Mouse (Mus musculus): ENCODE measurements at regions not wholly inside any gene's neighbourhood (a gene's known extent, or its start where the extent isn't known, plus 50 kb on each side); places are given as distances from the start of the nearest gene placed in this dataset.

DNA sequence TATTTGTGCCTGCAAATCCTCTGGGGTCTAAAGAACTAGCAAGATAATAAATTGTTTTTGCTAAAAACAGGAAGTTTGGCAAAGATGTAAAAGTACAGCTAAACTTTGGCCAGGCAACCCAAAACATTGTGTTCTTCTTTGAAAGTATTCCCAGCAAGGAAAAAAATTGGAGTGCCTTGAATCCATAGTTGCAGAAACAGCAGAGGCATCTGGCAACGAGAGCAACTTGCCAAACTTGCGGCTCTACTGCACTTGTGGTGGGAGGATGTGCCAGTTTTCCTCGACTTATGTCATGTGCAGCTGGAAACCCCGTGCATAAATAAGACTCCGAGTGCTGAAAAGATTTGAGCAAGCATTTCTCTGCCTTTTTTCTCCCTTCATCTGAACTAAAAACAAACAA, 185.2 kb upstream of the Meis1 start:
- Histone ChIP-seq H3K27ac (no peak overlapping the region), H3K4me3 (no peak overlapping the region), H3K9me3 (no peaks in the 10 kb centered on the region), H3K9ac (no peak overlapping the region), H3K4me2 (peak overlapping the region; percentile 12; the same call in 1 of the 2 replicates), H3K36me3 (replicated peaks) (no peaks in the 10 kb centered on the region), H3K4me1 (peaks cover 8% of the 10 kb centered on the region), H3K27me3 (replicated peaks) (no peaks in the 10 kb centered on the region)
- WGBS, result 16% methylated on average over 5 of the region's 5 CpGs
- ATAC-seq (replicated peaks), result no peak

DNA sequence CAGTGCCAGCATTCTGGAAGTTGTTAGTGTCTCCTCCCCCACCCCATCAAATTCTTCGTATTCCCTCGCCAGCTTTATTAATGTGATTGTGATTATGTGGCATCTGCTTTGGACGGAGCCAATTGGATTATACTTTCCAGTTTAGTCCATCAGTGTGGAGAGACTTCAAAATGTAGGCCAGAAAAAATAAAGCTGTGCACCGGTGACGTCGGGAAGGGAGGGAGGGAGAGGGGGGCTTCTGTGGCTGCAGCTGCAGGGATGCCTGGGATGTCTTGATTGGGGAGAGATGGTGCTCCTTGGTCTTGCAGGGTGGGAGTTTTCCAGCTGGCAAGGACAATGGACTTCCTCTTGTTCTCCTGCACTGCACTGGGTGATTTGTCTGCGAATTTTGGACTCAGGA, 185.7 kb upstream of the Meis1 start:
- WGBS, result 8% methylated on average over 7 of the region's 7 CpGs
- H3K4me1 ChIP-seq, result peaks cover 8% of the 10 kb centered on the region
- ATAC-seq (replicated peaks), result peak; percentile 76
- no peak overlapping the region for H3K27ac ChIP-seq
- peak overlapping the region; percentile 12; the same call in 1 of the 2 replicates for H3K4me2 ChIP-seq
- no peaks in the 10 kb centered on the region for H3K36me3 ChIP-seq (replicated peaks)
- no peak overlapping the region for H3K4me3 ChIP-seq
- H3K9ac ChIP-seq, result no peak overlapping the region
- H3K27me3 ChIP-seq (replicated peaks), result no peaks in the 10 kb centered on the region
- no peaks in the 10 kb centered on the region for H3K9me3 ChIP-seq

DNA sequence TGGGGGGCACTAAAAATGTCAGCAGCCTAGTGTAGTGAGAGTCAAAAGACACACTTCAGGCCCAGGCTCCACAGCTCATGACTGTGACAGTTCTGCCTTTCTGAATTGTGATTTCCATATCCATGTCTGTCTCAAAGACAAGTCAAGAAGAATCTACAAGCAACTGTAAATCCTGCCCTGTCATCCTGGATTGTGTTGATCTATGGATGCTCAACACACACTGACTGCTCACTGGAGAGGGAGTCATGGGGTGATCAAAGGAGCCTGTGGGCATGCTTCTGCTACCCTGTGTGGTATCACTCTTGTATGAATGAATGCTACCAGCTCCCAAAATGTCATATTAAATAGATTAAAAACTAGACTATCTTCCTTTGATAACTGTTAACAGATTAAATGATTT, 186.4 kb upstream of the Meis1 start:
- Histone ChIP-seq H3K27ac (no peak overlapping the region), H3K36me3 (replicated peaks) (no peaks in the 10 kb centered on the region), H3K9ac (no peak overlapping the region), H3K4me3 (no peak overlapping the region), H3K4me1 (peaks cover 8% of the 10 kb centered on the region), H3K9me3 (no peaks in the 10 kb centered on the region), H3K4me2 (peak overlapping the region; percentile 12; the same call in 1 of the 2 replicates), H3K27me3 (replicated peaks) (no peaks in the 10 kb centered on the region)
- peak; percentile 59; the same call in 1 of the 2 replicates for ATAC-seq (replicated peaks)

DNA sequence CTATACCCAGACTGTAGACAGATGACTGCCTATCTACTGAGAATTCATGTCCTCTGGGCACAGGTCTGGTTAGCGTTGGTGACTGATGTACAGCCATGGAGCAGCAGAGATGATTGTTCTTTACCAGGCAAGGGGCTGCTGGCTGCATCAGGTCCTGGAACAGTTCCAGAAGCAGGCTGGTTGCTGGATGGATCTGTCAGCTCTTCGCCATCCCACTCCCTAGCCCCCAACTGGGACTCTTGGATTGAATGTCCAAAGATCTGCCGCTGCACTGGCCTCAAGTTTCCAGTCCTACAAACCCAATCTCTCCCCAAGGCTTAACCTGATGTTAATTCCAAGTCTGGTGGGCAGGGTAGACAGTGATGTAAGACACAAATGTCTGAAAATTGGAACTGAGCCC, 200.7 kb upstream of the Meis1 start:
- H3K4me3 ChIP-seq, result no peak overlapping the region
- WGBS, result 83% methylated on average over 3 of the region's 3 CpGs
- H3K27ac ChIP-seq, result no peak overlapping the region
- no peak overlapping the region for H3K4me2 ChIP-seq
- H3K9ac ChIP-seq, result no peak overlapping the region
- no peaks in the 10 kb centered on the region for H3K27me3 ChIP-seq (replicated peaks)
- no peaks in the 10 kb centered on the region for H3K4me1 ChIP-seq
- no peaks in the 10 kb centered on the region for H3K9me3 ChIP-seq
- ATAC-seq (replicated peaks), result no peak
- H3K36me3 ChIP-seq (replicated peaks), result no peaks in the 10 kb centered on the region

DNA sequence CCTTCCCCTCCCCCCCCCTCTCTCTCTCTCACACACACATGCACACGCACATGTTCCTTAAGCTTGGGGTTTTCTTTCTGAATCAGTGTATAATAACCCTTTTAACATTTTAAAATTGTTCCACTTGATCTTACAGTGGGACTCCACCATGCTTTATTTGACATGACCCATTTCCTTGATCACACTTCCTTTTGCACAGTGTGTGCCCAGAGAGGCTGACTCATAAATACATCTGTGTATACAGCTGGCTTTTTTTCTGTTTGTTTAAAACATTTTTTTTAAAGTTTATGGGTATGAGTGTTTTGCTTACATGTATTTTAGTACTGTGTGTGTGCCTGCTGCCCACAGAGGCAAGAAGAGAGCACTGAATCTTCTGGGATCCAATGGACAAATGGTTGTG, 202.7 kb upstream of the Meis1 start:
- Histone ChIP-seq H3K27ac (no peak overlapping the region), H3K4me2 (no peak overlapping the region), H3K9ac (no peak overlapping the region), H3K27me3 (replicated peaks) (no peaks in the 10 kb centered on the region), H3K36me3 (replicated peaks) (no peaks in the 10 kb centered on the region), H3K4me1 (no peaks in the 10 kb centered on the region), H3K4me3 (no peak overlapping the region), H3K9me3 (no peaks in the 10 kb centered on the region)
- no peak for ATAC-seq (replicated peaks)
- WGBS, result no CpG with 5 or more reads among the region's 1 CpGs

DNA sequence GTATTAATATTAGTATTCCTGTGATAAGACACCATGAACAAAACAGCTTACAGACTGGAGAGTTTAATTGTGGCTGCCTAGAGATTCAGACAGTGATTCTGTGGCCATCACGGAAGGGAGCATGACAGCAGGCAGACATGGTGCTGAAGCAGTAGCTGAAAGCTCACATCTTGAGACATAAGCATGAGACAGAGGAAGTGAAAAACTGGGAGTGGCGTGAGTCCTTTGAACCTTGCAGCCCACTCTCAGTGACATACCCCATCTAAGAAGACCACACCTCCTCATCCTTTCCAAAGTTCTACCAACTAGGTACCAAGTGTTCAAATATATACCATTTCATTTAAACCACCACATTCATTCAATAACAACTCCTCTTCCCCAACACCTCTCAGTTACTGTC, 208.0 kb upstream of the Meis1 start:
- Histone ChIP-seq H3K9me3 (no peaks in the 10 kb centered on the region), H3K36me3 (replicated peaks) (no peaks in the 10 kb centered on the region), H3K4me1 (no peaks in the 10 kb centered on the region), H3K4me2 (no peak overlapping the region), H3K4me3 (no peak overlapping the region), H3K27me3 (replicated peaks) (no peaks in the 10 kb centered on the region), H3K27ac (no peak overlapping the region), H3K9ac (no peak overlapping the region)
- no peak for ATAC-seq (replicated peaks)
- WGBS, result 94% methylated on average over 2 of the region's 2 CpGs

DNA sequence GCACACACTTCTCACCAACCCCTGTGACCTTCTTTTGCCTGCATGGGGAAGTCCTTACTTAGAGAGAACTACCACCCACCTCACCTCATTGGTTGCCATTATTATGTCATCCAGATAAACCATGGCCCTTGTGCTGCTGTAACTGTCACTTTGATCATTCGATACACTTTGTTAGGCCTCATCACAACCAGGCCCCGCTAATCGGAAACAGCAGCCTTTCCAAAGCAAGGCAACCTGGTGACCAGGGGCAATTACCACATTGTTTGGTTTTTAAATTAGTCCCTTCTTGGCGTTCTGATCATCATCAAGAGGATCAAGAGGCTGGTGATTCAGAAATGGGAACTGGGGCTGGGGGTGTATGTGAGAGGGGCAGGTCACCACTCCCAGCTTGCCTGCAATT, 208.9 kb upstream of the Meis1 start:
- no peaks in the 10 kb centered on the region for H3K36me3 ChIP-seq (replicated peaks)
- no peak for ATAC-seq (replicated peaks)
- no peak overlapping the region for H3K27ac ChIP-seq
- no peaks in the 10 kb centered on the region for H3K4me1 ChIP-seq
- no peaks in the 10 kb centered on the region for H3K9me3 ChIP-seq
- H3K9ac ChIP-seq, result no peak overlapping the region
- H3K4me2 ChIP-seq, result no peak overlapping the region
- H3K27me3 ChIP-seq (replicated peaks), result no peaks in the 10 kb centered on the region
- H3K4me3 ChIP-seq, result no peak overlapping the region
- 82% methylated on average over 4 of the region's 4 CpGs for WGBS

DNA sequence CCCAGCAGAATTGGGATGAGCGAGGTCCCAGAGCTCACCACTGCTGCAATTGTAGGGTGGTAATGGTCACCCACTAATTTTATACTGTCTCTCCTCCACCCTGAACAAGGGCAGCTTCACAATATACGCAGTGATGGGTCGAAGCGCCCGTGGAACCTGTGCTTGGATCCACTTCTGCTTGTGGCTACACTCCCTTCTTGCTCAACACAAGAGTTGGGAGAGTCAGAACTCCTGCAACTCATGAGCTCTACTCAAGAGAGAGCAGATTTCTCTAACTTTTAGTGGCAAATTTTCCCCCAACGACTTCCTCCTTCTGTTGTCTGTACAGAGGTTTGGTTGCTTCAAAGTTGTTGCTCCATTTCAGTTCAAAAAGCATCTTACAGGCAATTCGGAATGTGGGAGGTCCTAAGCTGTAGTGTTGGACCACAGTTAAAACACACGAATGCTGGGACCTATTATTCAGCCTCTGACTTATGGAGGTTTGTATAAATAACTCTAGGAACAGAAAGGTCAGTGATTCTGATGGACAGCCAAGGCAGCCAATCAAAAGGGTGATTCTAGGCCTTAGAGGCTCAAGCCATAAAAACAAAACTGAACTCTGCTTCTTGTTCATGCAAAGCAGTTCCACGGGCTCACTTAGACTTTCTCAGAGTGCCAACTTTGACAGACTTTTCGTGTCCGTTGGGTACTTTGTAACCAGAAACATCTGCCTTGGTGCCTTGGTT, 227.8 kb upstream of the Meis1 start:
- Histone ChIP-seq H3K9ac (no peak overlapping the region), H3K4me2 (no peak overlapping the region), H3K4me3 (no peak overlapping the region), H3K27ac (no peak overlapping the region), H3K36me3 (replicated peaks) (no peaks in the 10 kb centered on the region), H3K9me3 (no peaks in the 10 kb centered on the region), H3K27me3 (replicated peaks) (no peaks in the 10 kb centered on the region), H3K4me1 (no peaks in the 10 kb centered on the region)
- 89% methylated on average over 11 of the region's 11 CpGs for WGBS
- no peak for ATAC-seq (replicated peaks)

DNA sequence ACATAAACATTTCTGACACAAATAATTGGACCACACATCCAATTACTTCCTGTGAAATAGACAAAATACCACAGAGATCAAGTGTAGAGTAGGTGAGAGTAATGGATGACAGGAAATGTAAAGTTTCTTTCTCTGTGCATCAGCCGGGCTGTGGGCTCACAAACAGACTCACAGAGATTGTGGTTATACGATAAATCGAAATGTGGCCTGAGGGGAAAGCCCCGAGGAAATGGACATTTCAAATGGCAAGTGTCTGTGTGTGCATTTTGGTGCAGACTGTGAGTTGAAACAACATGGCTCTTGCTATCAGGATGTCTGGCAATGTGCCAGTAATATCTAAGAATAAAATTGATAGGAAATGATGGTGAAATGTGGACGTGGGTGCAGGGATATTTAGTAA, 234.8 kb upstream of the Meis1 start:
- Histone ChIP-seq H3K4me3 (no peak overlapping the region), H3K4me2 (no peak overlapping the region), H3K27me3 (replicated peaks) (no peaks in the 10 kb centered on the region), H3K9ac (no peak overlapping the region), H3K9me3 (no peaks in the 10 kb centered on the region), H3K27ac (no peak overlapping the region), H3K4me1 (no peaks in the 10 kb centered on the region), H3K36me3 (replicated peaks) (no peaks in the 10 kb centered on the region)
- ATAC-seq (replicated peaks), result no peak
- 88% methylated on average over 5 of the region's 5 CpGs for WGBS

DNA sequence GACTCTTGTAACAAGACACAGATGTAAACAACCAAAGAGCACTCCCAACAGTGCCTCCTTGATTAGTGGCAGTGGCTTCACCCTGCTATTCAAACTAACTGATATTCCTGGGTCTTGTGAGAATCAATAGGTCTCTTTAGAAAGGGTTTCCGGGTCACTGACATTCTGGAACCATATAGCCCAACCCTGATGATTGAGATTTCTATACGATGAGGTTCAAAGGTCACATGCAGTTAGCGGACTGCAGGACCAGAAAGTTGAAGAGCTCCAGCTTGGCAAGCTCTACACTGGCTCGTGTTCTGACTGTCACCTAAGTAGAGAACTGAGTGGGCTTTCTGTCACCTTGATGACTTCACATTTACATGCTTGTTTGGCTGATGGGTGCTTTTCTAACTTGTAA, 235.4 kb upstream of the Meis1 start:
- ATAC-seq (replicated peaks), result no peak
- Histone ChIP-seq H3K4me1 (no peaks in the 10 kb centered on the region), H3K9me3 (no peaks in the 10 kb centered on the region), H3K4me3 (no peak overlapping the region), H3K27ac (no peak overlapping the region), H3K4me2 (no peak overlapping the region), H3K36me3 (replicated peaks) (no peaks in the 10 kb centered on the region), H3K27me3 (replicated peaks) (no peaks in the 10 kb centered on the region), H3K9ac (no peak overlapping the region)
- WGBS, result 72% methylated on average over 4 of the region's 4 CpGs

DNA sequence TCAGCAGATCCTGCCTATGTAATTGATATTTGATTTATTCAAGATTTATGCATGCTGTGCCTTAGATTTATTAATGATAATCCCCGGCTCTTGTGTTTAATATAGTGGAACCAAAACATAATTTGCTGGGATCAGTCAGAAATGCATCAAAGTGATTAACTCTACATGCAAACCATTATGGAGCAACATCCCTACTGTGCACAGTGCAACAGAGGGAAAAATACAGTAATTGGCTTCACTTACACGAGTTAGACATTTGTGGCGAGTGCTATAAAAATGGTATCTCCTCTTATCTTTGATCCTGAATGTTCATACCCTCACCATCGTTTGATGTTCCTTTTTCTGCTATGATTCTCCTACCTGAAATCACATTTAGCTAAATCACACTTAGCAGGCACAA, 238.8 kb upstream of the Meis1 start:
- Histone ChIP-seq H3K27me3 (replicated peaks) (no peaks in the 10 kb centered on the region), H3K4me1 (no peaks in the 10 kb centered on the region), H3K36me3 (replicated peaks) (no peaks in the 10 kb centered on the region), H3K4me2 (no peak overlapping the region), H3K9ac (no peak overlapping the region), H3K9me3 (no peaks in the 10 kb centered on the region), H3K27ac (no peak overlapping the region), H3K4me3 (no peak overlapping the region)
- peak; percentile 72 for ATAC-seq (replicated peaks)
- WGBS, result 61% methylated on average over 4 of the region's 4 CpGs

DNA sequence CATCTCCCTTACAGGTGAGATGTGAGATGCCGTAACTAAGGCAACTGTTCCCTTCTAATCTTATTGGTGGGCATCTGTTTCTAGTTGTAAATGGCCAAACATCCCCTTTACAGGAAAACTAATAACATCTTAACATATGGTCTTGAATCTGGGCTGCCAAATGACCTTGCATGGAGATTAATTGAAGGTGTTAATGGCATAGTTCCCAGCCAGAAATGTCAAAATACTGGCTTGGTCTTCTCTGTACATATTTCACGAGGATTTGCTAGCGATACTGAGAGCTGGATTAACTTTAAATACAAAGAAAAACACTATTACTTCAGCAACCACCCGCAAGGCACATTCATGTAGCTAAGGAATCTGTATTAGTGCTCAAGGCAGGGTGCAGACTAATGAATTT, 244.0 kb upstream of the Meis1 start:
- no peak for ATAC-seq (replicated peaks)
- WGBS, result 71% methylated on average over 4 of the region's 4 CpGs
- no peaks in the 10 kb centered on the region for H3K9me3 ChIP-seq

DNA sequence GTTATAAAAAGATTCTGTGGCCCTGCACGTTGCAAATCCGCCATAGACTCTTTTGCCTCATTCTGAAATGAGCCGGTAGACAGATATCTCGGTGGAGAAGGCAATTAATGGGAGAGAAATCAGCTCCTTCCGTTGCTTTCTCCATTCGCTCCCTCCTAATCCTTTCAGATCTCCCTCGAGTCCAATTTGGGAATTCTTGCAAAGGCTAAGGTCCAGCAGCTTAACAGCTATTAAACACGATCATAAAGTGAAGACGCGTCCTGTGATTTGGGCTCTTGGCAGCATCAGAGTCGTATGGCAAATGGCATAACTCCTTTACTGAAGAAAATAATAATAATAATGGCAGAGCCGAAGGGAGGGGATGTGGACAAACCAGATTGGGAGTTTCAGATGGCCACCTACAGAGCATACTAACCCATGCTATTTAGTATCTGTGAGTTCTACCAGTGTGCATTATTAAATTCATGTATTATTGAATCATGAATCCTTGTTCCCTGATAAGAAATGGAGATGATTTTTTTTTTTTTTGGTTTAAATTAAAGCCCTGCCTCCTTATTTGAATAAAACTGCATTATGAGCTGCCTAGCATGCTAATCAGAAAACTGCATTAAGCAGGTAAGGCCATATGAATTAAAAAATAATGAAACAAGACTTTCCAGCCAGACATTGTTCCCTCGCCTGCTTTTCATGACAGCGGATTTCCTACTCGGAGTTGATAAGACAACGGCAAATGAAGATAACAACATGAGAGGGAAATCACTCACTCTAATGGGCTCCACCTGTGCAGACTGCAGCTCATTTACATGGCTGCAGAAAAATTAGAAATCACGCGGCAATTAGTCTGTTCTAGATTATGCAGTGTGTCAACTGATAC, 246.2 kb upstream of the Meis1 start:
- no peak overlapping the region for H3K27ac ChIP-seq

More for the DNA sequence above, 244.0 kb upstream of the Meis1 start:
- Histone ChIP-seq H3K36me3 (replicated peaks) (no peaks in the 10 kb centered on the region), H3K27ac (no peak overlapping the region), H3K9ac (no peak overlapping the region), H3K4me2 (no peak overlapping the region), H3K27me3 (replicated peaks) (no peaks in the 10 kb centered on the region), H3K4me1 (no peaks in the 10 kb centered on the region), H3K4me3 (no peak overlapping the region)

More for the DNA sequence above, 246.2 kb upstream of the Meis1 start:
- Histone ChIP-seq H3K9me3 (no peaks in the 10 kb centered on the region), H3K4me1 (no peaks in the 10 kb centered on the region), H3K36me3 (replicated peaks) (no peaks in the 10 kb centered on the region), H3K27me3 (replicated peaks) (no peaks in the 10 kb centered on the region), H3K9ac (no peak overlapping the region), H3K4me3 (no peak overlapping the region), H3K4me2 (0 out of 2 replicates have a peak overlapping the region, but pooled peaks have one; percentile 10)
- ATAC-seq (replicated peaks), result peak; percentile 76
- 49% methylated on average over 18 of the region's 18 CpGs for WGBS
